Mouse (Mus musculus): ENCODE data around the gene AV320801. TPM values are rescaled to one million over a fixed set of nuclear protein-coding genes. Genes with fewer than 3 reads are reported as not detected.
"Not testable (repeated sequence)": the region's sequence is repeated elsewhere in the genome, so short reads cannot be mapped to it uniquely, and the experiment has no call there.

AV320801 gene
- 0.02 TPM in 1 of 2 replicates, not detected in the other for polyA plus RNA-seq (2012; rRNA removed)

GRCm38 (mm10) chrX:135494288-135494687, at the start of gene AV320801:
Gene AV320801, plus strand, starts transcription at chrX:135494588.
- DNase-seq; H3K4me3 ChIP-seq (replicated peaks; ENCODE audit: extremely low read depth, low read depth, low read length); H3K4me1 ChIP-seq (ENCODE audit: control insufficient read depth, insufficient read depth, low read length): not testable (repeated sequence)
- 96% methylated on average over 8 of the region's 14 CpGs for WGBS

GRCm38 (mm10) chrX:135464160-135464559, 30.2 kb upstream of the AV320801 start:
- no CpG with 5 or more reads among the region's 3 CpGs for WGBS
- DNase-seq; H3K4me3 ChIP-seq (replicated peaks; ENCODE audit: extremely low read depth, low read depth, low read length); H3K4me1 ChIP-seq (ENCODE audit: control insufficient read depth, insufficient read depth, low read length): not testable (repeated sequence)

- WGBS, result no CpG with 5 or more reads among the region's 6 CpGs
- H3K4me1 ChIP-seq (ENCODE audit: control insufficient read depth, insufficient read depth, low read length); H3K4me3 ChIP-seq (replicated peaks; ENCODE audit: extremely low read depth, low read depth, low read length); DNase-seq: not testable (repeated sequence)
These were observed 12.5 kb upstream of the AV320801 start for GRCm38 (mm10) chrX:135481902-135482301.

- not testable (repeated sequence) for H3K4me3 ChIP-seq (replicated peaks; ENCODE audit: extremely low read depth, low read depth, low read length); DNase-seq; H3K4me1 ChIP-seq (ENCODE audit: control insufficient read depth, insufficient read depth, low read length)
- WGBS, result no CpG with 5 or more reads among the region's 3 CpGs
These were observed 11.2 kb upstream of the AV320801 start for GRCm38 (mm10) chrX:135483183-135483582.

Other genes with a start within 250 kb of the AV320801 start
- not detected in 2 replicates for gene Pramel3, start 192.3 kb upstream of the AV320801 start, polyA plus RNA-seq (2012; rRNA removed)
- not detected in 2 replicates for gene Gm5128, start 121.3 kb upstream of the AV320801 start, polyA plus RNA-seq (2012; rRNA removed)
- gene Gm7903, start 60.8 kb upstream of the AV320801 start, polyA plus RNA-seq (2012; rRNA removed), result not detected in 2 replicates
- gene Nxf7, start 104.2 kb downstream of the AV320801 start, polyA plus RNA-seq (2012; rRNA removed), result 0.21 and 0.23 TPM in 2 replicates
- gene Prame, start 133.1 kb downstream of the AV320801 start, polyA plus RNA-seq (2012; rRNA removed), result not detected in 2 replicates
- gene Tcp11x2, start 199.2 kb downstream of the AV320801 start, polyA plus RNA-seq (2012; rRNA removed), result not detected in 2 replicates
- not detected in 2 replicates for gene Tmsb15a, start 230.7 kb downstream of the AV320801 start, polyA plus RNA-seq (2012; rRNA removed)
- 0.89 and 2.4 TPM in 2 replicates for gene Armcx5, start 248.1 kb downstream of the AV320801 start, polyA plus RNA-seq (2012; rRNA removed)
- gene Gprasp1, start 248.1 kb downstream of the AV320801 start, polyA plus RNA-seq (2012; rRNA removed), result 13.3 TPM in 2 replicates

Data from lung, adult 2 months (tissue).